Mouse (Mus musculus): ENCODE results near the gene Olfr531.

Gene Olfr531

GRCm38 (mm10) chr7:140402818-140403217 is at the start of gene Olfr531:
TSS of gene Olfr531 (minus strand) at chr7:140402918.
- no peak for DNase-seq (ENCODE audit: low read depth, low spot score)

GRCm38 (mm10) chr7:140443141-140443540 is 40.4 kb upstream of the Olfr531 start:
- no peak for DNase-seq (ENCODE audit: low read depth, low spot score)

GRCm38 (mm10) chr7:140421539-140421938 is 18.8 kb upstream of the Olfr531 start, which contains the start of gene Olfr532:
TSS of gene Olfr532 (minus strand) at chr7:140421639.
- no peak for DNase-seq (ENCODE audit: low read depth, low spot score)

GRCm38 (mm10) chr7:140376911-140377310 is 25.8 kb downstream of the Olfr531 start:
- DNase-seq (ENCODE audit: low read depth, low spot score): no peak

- DNase-seq (ENCODE audit: low read depth, low spot score): no peak
Measured at GRCm38 (mm10) chr7:140376231-140376630, 26.5 kb downstream of the Olfr531 start, which contains the start of gene Olfr530. TSS of gene Olfr530 (minus strand) at chr7:140376331.

- DNase-seq (ENCODE audit: low read depth, low spot score): no peak
Measured at GRCm38 (mm10) chr7:140374300-140374699, 28.4 kb downstream of the Olfr531 start.

GRCm38 (mm10) chr7:140361571-140361970 is 41.1 kb downstream of the Olfr531 start, which contains the start of gene Olfr60:
TSS of gene Olfr60 (minus strand) at chr7:140361671.
- no peak for DNase-seq (ENCODE audit: low read depth, low spot score)
